Mouse (Mus musculus): ENCODE data around the gene Lyplal1.

The Lyplal1 gene

GRCm38 (mm10) chr1:186041841-186042240 is 75.3 kb downstream of the Lyplal1 start:
- DNase-seq (ENCODE audit: low read depth in 2 of 2, low spot score in 2 of 2): no peak
